ENCODE assay signal across 19 mouse cellular contexts in genomic region chr6:134173439-134173838, GRCm38 (mm10).
DNase-seq lines count a peak whose midpoint lies in the region; ATAC-seq and TF ChIP-seq lines count a peak whose summit lies in the region.
"Had no signal": no experiment of that assay in that cellular context is flagged by ENCODE, and none has a peak within 500 bp of the region (broad histone marks: within the 10 kb centered on the region; RNA-seq: fewer than 3 reads in every experiment).

No protein-coding gene starts in this region.

- WGBS in liver, postnatal 0 days (ENCODE audit: insufficient replicate concordance) = 63% methylated on average over 6 of the region's 6 CpGs
- WGBS in liver, embryonic 12.5 days (ENCODE audit: insufficient replicate concordance) = 67% methylated on average over 6 of the region's 6 CpGs
- WGBS in heart, embryonic 13.5 days = 63% methylated on average over 6 of the region's 6 CpGs

- H3K9me3 ChIP-seq in liver, postnatal 0 days (ENCODE audit: low read length) = no peaks in the 10 kb centered on the region
- no peaks in the 10 kb centered on the region for H3K9me3 ChIP-seq in liver, embryonic 12.5 days (replicated peaks)
- H3K9me3 ChIP-seq in heart, embryonic 13.5 days = no peaks in the 10 kb centered on the region
- H3K9me3 ChIP-seq: midbrain, embryonic 12.5 days had no signal

- peak; percentile 21 for ATAC-seq in liver, postnatal 0 days
- ATAC-seq in liver, embryonic 12.5 days = no peak
- ATAC-seq in heart, embryonic 13.5 days (ENCODE audit: extremely low read depth, insufficient number of reproducible peaks, low FRiP score, low TSS enrichment) = no peak
- ATAC-seq: activated CD4-positive, CD25-positive, alpha-beta regulatory T cell, adult 4 months; forebrain, postnatal 0 days had no signal

- H3K27me3 ChIP-seq in liver, postnatal 0 days (ENCODE audit: insufficient read depth, low read length) = no peaks in the 10 kb centered on the region
- H3K27me3 ChIP-seq in liver, embryonic 12.5 days (replicated peaks) = no peaks in the 10 kb centered on the region
- H3K27me3 ChIP-seq in heart, embryonic 13.5 days (replicated peaks) = no peaks in the 10 kb centered on the region
- H3K27me3 ChIP-seq: midbrain, embryonic 12.5 days had no signal

- TF ChIP-seq CTCF in liver, postnatal 0 days (IDR thresholded peaks at IDR 0.05; ENCODE audit: low read depth) = no peak

- no peak overlapping the region for H3K27ac ChIP-seq in liver, postnatal 0 days (ENCODE audit: low read depth)
- H3K27ac ChIP-seq in liver, embryonic 12.5 days = no peak overlapping the region; the same call in 1 of the 2 replicates
- peak overlapping the region; percentile 45; the same call in 1 of the 2 replicates for H3K27ac ChIP-seq in heart, embryonic 13.5 days (replicated peaks)
- H3K27ac ChIP-seq: layer of hippocampus, adult 2 months; left cerebral cortex, adult 2 months; midbrain, embryonic 12.5 days had no signal

- DNase-seq in heart, adult 11 months = peak; percentile 91
- no peak for DNase-seq in heart, adult 8-10 months (ENCODE audit: low spot score)
- no peak for DNase-seq in liver, postnatal 0 days
- DNase-seq in skeletal muscle tissue, adult 2 months (ENCODE audit: low read depth, low spot score) = peak; percentile 32
- DNase-seq in cerebellum, adult 11 months = no peak
- no peak for DNase-seq in urinary bladder, postnatal 4 days (ENCODE audit: low spot score in 2 of 2)
- DNase-seq: cerebellum, adult 11-12 months; cerebellum, postnatal 36 days; forebrain, postnatal 0 days; gastrocnemius, postnatal 10 days; lung, embryonic 14.5 days; right cerebral cortex, postnatal 25 days; thymus, adult 2 months had no signal

- H3K9ac ChIP-seq in liver, postnatal 0 days (replicated peaks) = no peak overlapping the region
- no peak overlapping the region for H3K9ac ChIP-seq in liver, embryonic 12.5 days
- no peak overlapping the region for H3K9ac ChIP-seq in heart, embryonic 13.5 days
- H3K9ac ChIP-seq: forebrain, postnatal 0 days; lung, embryonic 14.5 days; midbrain, embryonic 12.5 days had no signal

- no peak overlapping the region for H3K4me3 ChIP-seq in liver, postnatal 0 days (ENCODE audit: low read depth, low read length)
- no peak overlapping the region for H3K4me3 ChIP-seq in liver, embryonic 12.5 days
- no peak overlapping the region for H3K4me3 ChIP-seq in heart, embryonic 13.5 days
- H3K4me3 ChIP-seq: layer of hippocampus, adult 2 months; left cerebral cortex, adult 2 months; midbrain, embryonic 12.5 days had no signal

- H3K4me1 ChIP-seq in liver, postnatal 0 days (ENCODE audit: insufficient read depth) = peaks cover 23% of the 10 kb centered on the region
- peaks cover 68% of the 10 kb centered on the region for H3K4me1 ChIP-seq in liver, embryonic 12.5 days
- H3K4me1 ChIP-seq in heart, embryonic 13.5 days = peaks cover 79% of the 10 kb centered on the region

- TF ChIP-seq EP300 in liver, postnatal 0 days (IDR thresholded peaks at IDR 0.05; ENCODE audit: low read depth) = no peak

- no peaks in the 10 kb centered on the region for H3K36me3 ChIP-seq in liver, postnatal 0 days (replicated peaks; ENCODE audit: insufficient read depth, low read length)
- 0 out of 2 replicates have a peak, but pooled peaks cover under 1% of the 10 kb centered on the region for H3K36me3 ChIP-seq in liver, embryonic 12.5 days
- H3K36me3 ChIP-seq in heart, embryonic 13.5 days = no peaks in the 10 kb centered on the region
- H3K36me3 ChIP-seq: midbrain, embryonic 12.5 days had no signal

- H3K4me2 ChIP-seq in liver, postnatal 0 days (ENCODE audit: low read depth, low read length) = no peak overlapping the region
- H3K4me2 ChIP-seq in liver, embryonic 12.5 days = no peak overlapping the region
- no peak overlapping the region for H3K4me2 ChIP-seq in heart, embryonic 13.5 days
- H3K4me2 ChIP-seq: lung, embryonic 14.5 days; midbrain, embryonic 12.5 days had no signal

Comparison
In these comparisons a context has a peak if more than half of its experiments do, and no peak if none do; other contexts are left out.
1. DNase-seq: peak in heart, adult 11 months (single experiment) and skeletal muscle tissue, adult 2 months (single experiment); none in heart, adult 8-10 months (single experiment), liver, postnatal 0 days (single experiment), cerebellum, adult 11 months (single experiment) and urinary bladder, postnatal 4 days (0 of 2).